Mouse (Mus musculus) liver, adult 2 months (tissue): ENCODE results near the gene Kcng4. TPM values are rescaled to one million over a fixed set of nuclear protein-coding genes. Genes with fewer than 3 reads are reported as not detected.

Experiments used
- DNase-seq: peaks from one replicate; pipeline ENCODE4 v3.0.0-alpha.2; 2011; ENCODE audit warnings: low read depth, low spot score; ENCODE audit errors: extremely low read depth
- H3K27ac ChIP-seq: fragments of 200-500 bp; replicated peaks from 2 replicates; pipeline ENCODE4 v1.5.1; 2012; ENCODE audit warnings: low read depth, mild to moderate bottlenecking, control low read depth, inconsistent platforms, low read length; ENCODE audit not compliant: insufficient read depth
- H3K27me3 ChIP-seq: fragments of 200-500 bp; 2 replicates; pipeline ENCODE4 v1.6.1; 2012; ENCODE audit warnings: mild to moderate bottlenecking, moderate library complexity, low read length, inconsistent platforms; ENCODE audit not compliant: control insufficient read depth, insufficient read depth
- H3K36me3 ChIP-seq: fragments of 200-500 bp; 2 replicates; pipeline ENCODE4 v1.6.1; 2012; ENCODE audit warnings: low read length, inconsistent platforms; ENCODE audit not compliant: control insufficient read depth, insufficient read depth
- H3K4me1 ChIP-seq: fragments of 200-500 bp; 2 replicates; pipeline ENCODE4 v1.6.1; 2011; ENCODE audit warnings: low read length; ENCODE audit not compliant: control insufficient read depth, insufficient read depth
- H3K4me3 ChIP-seq: fragments of 200-500 bp; 2 replicates; pipeline ENCODE4 v1.5.1; 2011; ENCODE audit warnings: low read depth, mild to moderate bottlenecking, control low read depth, low read length, moderate library complexity; ENCODE audit not compliant: insufficient read depth
- H3K79me2 ChIP-seq: fragments of 200-500 bp; 2 replicates; pipeline ENCODE4 v1.6.1; 2012; ENCODE audit warnings: inconsistent platforms, mild to moderate bottlenecking, low read length, moderate library complexity; ENCODE audit not compliant: control insufficient read depth, insufficient read depth
- H3K9ac ChIP-seq: fragments of 200-500 bp; 2 replicates; pipeline ENCODE4 v1.6.1; 2012; ENCODE audit warnings: low read depth, mild to moderate bottlenecking, control low read depth, inconsistent platforms, low read length
- CTCF ChIP-seq: fragments of 200-500 bp; IDR thresholded peaks from 2 replicates; pipeline ENCODE4 v1.5.1; 2011; ENCODE audit warnings: low read depth, low read length, control low read depth
- POLR2A ChIP-seq: fragments of 200-500 bp; IDR thresholded peaks from 2 replicates; pipeline ENCODE4 v1.6.1; 2011; ENCODE audit warnings: low read length, control low read depth; ENCODE audit not compliant: insufficient read depth; ENCODE audit errors: extremely low read depth
- WGBS: fragments of 180-500 bp; shearing (Covaris S2); methylation state at CpG from one replicate; pipeline ENCODE4 v1.1.7; 2018; 5-methylcytosine and 5-hydroxymethylcytosine counted together
- polyA plus RNA-seq: library from polyadenylated mRNA; depleted of rRNA; stranded (reverse); fragments of >200 nt; gene quantifications from 2 replicates; pipeline ENCODE4 v1.2.3, GENCODE M21; 2012
- total RNA-seq: library from RNA; depleted of rRNA; stranded (reverse); fragments of >200 nt; gene quantifications from 2 replicates; pipeline ENCODE4 v1.2.3, GENCODE M21; 2014

Kcng4 gene
- total and polyA plus RNA-seq, 2 experiments = under 0.01 TPM; not detected in 1

DNA sequence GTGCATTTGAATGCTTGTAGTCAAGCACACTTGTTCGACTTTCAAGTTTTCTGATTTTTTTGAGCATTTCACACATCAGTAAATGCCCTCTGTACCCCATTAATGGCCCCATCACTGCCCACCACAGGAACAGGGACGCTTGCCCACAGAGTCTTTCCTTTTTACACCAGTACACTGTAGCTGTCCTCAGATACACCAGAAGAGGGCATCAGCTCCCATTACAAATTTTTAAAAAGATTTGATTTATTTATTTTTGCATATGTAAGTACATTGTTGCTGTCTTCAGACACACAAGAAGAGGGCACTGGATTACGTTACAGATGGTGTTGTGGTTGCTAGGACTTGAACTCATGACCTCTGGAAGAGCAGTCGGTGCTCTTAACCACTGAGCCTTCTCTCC lies 47.2 kb downstream of the Kcng4 start:
- Histone ChIP-seq H3K27me3 (no peaks in the 10 kb centered on the region), H3K27ac (no peak overlapping the region), H3K9ac (no peak overlapping the region), H3K79me2 (no peaks in the 10 kb centered on the region), H3K36me3 (no peaks in the 10 kb centered on the region), H3K4me1 (0 out of 2 replicates have a peak, but pooled peaks cover 2% of the 10 kb centered on the region), H3K4me3 (no peak overlapping the region)
- no peak for TF ChIP-seq CTCF
- TF ChIP-seq POLR2A = no peak
- no peak for DNase-seq
- WGBS = 84% methylated on average over 4 of the region's 4 CpGs

DNA sequence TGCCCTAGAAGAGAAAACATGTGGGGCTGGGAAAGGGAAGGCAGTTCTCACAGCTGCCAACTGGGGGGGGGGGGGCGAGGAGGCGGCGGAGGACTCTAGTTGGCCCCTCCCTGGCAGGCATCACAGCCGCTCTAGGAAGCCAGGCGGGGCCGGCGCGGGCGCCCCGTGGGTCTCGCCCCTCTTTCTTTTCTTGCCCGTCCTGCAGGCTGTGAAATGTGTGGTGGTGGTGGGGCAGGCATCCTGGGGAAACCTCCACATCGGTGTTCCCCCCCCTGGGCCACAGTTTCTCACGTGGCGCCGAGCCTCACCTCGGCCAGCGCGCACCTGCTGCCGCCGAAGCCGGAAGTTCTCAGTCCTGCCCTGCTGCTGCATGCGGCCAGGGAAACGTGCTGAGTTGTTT lies 49.6 kb downstream of the Kcng4 start:
- WGBS = 26% methylated on average over 24 of the region's 24 CpGs
- TF ChIP-seq CTCF = no peak
- TF ChIP-seq POLR2A = no peak
- Histone ChIP-seq H3K4me3 (peak overlapping the region; percentile 17; the same call in 1 of the 2 replicates), H3K4me1 (no peaks in the 10 kb centered on the region), H3K79me2 (no peaks in the 10 kb centered on the region), H3K27me3 (no peaks in the 10 kb centered on the region), H3K36me3 (no peaks in the 10 kb centered on the region), H3K9ac (peak overlapping the region; percentile 28; the same call in 1 of the 2 replicates), H3K27ac (no peak overlapping the region)
- DNase-seq = no peak

GRCm38 (mm10) chr8:119580441-119581161 lies 54.9 kb downstream of the Kcng4 start:
- Histone ChIP-seq H3K27ac (no peak overlapping the region), H3K4me3 (no peak overlapping the region), H3K27me3 (no peaks in the 10 kb centered on the region), H3K9ac (no peak overlapping the region), H3K79me2 (no peaks in the 10 kb centered on the region), H3K4me1 (no peaks in the 10 kb centered on the region), H3K36me3 (no peaks in the 10 kb centered on the region)
- 78% methylated on average over 5 of the region's 5 CpGs for WGBS
- no peak for DNase-seq
- TF ChIP-seq POLR2A = no peak
- no peak for TF ChIP-seq CTCF

GRCm38 (mm10) chr8:119579096-119579495 lies 56.4 kb downstream of the Kcng4 start:
- H3K27ac ChIP-seq = no peak overlapping the region
- H3K79me2 ChIP-seq = peaks cover 1% of the 10 kb centered on the region; the same call in 1 of the 2 replicates
- TF ChIP-seq CTCF = no peak
- no peak for TF ChIP-seq POLR2A
- DNase-seq = no peak
- no peaks in the 10 kb centered on the region for H3K36me3 ChIP-seq
- peaks cover 4% of the 10 kb centered on the region for H3K4me1 ChIP-seq
- H3K4me3 ChIP-seq = no peak overlapping the region
- no peaks in the 10 kb centered on the region for H3K27me3 ChIP-seq
- 80% methylated on average over 13 of the region's 13 CpGs for WGBS
- H3K9ac ChIP-seq = no peak overlapping the region

DNA sequence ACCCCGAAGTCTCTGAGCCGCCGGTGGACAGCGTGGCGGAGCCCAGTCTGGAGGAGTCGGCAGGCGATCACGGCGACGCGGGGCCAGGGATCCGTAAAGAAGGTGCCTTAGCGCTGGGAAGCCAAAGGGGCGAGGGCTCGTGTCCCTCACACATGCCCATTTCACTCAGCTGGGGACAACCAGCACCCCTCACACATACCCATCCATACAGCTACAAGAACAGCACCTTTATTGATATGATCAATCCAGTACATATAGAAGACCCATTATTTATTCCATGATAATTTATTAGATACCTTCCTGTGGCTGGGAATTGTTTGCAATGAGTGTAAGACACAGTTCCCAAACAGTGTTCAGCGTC lies 60.1 kb downstream of the Kcng4 start:
- TF ChIP-seq POLR2A (no peak), CTCF (no peak)
- Histone ChIP-seq H3K36me3 (no peaks in the 10 kb centered on the region), H3K27me3 (no peaks in the 10 kb centered on the region), H3K27ac (no peak overlapping the region), H3K79me2 (peaks cover 15% of the 10 kb centered on the region; the same call in 1 of the 2 replicates), H3K4me3 (peak overlapping the region; percentile 78), H3K4me1 (peaks cover 6% of the 10 kb centered on the region), H3K9ac (peak overlapping the region; percentile 61)
- no peak for DNase-seq
- 2% methylated on average over 16 of the region's 16 CpGs for WGBS
